Mouse (Mus musculus): ENCODE data around the gene Eps8. TPM values are rescaled to one million over a fixed set of nuclear protein-coding genes. Genes with fewer than 3 reads are reported as not detected.
"Not testable (repeated sequence)": the region's sequence is repeated elsewhere in the genome, so short reads cannot be mapped to it uniquely, and the experiment has no call there.

Eps8 gene
- total RNA-seq, 2 experiments from 2014 or later, result 3.0 to 4.2 TPM

- no peak for ATAC-seq (replicated peaks; ENCODE audit: low FRiP score, poor library complexity, severe bottlenecking)
These were observed 158.1 kb downstream of the Eps8 start for GRCm38 (mm10) chr6:137496562-137496961.

DNA sequence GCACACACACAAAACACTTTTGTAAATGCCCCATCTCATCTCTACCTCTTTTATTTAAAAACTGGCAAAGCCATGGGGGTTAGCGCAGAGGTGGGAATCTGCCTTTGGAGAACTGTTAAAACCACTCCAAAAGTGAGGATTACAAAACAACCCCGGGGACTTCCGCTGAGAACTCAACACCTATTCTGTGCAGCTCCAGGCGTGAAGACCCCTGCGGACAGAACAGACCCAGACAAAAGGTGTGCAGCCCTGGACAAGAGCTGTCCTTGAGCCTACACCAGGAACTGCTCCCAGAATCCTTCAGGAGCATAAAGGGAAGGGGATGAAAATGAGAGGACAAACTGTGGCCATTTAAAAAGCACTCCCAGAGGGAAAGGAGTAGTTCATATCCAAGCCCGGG is 159.4 kb downstream of the Eps8 start:
- ATAC-seq (replicated peaks; ENCODE audit: low FRiP score, poor library complexity, severe bottlenecking), result no peak

- ATAC-seq (replicated peaks; ENCODE audit: low FRiP score, poor library complexity, severe bottlenecking), result no peak
These were observed 159.9 kb downstream of the Eps8 start for GRCm38 (mm10) chr6:137494801-137495200.

DNA sequence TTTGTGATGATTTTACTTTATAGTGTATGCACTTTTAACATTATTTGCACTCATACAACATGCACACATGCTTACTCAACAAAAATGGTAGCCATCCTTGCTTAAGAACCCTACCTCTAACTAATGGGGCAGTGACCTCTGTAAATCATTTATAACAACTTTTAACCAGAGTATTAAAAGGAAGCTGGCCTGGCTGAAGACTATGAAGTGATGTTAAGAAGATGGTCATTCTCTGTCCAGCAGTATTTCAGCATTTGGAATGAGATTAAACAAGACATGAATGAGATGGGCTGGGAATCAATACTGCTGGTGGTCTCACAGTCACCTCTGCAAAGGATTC is 160.6 kb downstream of the Eps8 start:
- ATAC-seq (replicated peaks; ENCODE audit: low FRiP score, poor library complexity, severe bottlenecking), result no peak

DNA sequence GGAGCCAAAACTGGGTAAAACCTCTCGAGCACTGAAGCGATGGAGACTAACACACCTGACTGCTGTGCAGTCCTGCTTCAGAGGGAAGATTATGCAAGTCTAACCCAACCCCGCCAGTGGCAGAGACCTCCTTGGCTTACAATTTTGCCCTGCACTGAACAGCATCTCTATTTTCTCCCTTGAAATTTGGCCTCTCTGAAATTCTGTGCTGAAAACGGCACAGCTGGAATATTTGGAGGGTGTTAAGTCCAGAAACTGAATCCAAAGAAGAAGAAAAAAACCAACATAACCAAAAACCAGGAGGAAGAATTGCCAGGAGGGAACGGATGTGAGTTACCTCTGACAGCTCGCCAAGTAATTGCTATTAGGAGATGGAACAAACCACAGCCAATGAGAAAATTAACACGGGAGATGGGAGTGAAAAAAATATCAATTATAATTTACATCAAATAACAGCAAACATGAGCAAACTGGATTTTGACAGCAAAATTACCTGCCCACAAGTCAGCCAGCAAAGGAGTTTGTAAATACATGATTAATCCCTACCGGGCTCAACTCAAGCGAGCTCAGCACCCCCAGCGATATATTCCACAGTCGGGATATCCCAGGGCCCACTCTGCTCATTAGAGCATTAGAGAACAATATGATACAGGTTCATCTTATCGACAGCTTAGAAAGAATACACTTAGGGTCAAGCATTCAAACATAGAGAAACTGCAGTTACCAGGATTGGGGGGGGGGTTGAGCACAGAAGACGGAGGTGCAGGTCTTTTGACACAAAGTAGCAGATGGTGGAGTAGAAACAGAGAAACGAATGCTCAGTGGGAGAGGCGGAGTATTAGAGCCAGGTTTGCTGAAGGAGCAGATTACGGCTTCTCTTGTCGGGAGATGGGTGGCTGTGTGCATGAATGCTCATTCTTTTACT is 161.2 kb downstream of the Eps8 start:
- no peak for ATAC-seq (replicated peaks; ENCODE audit: low FRiP score, poor library complexity, severe bottlenecking)

GRCm38 (mm10) chr6:137492582-137492981 is 162.1 kb downstream of the Eps8 start:
- no peak for ATAC-seq (replicated peaks; ENCODE audit: low FRiP score, poor library complexity, severe bottlenecking)

- ATAC-seq (replicated peaks; ENCODE audit: low FRiP score, poor library complexity, severe bottlenecking), result no peak
These were observed 163.0 kb downstream of the Eps8 start for GRCm38 (mm10) chr6:137491659-137492058.

DNA sequence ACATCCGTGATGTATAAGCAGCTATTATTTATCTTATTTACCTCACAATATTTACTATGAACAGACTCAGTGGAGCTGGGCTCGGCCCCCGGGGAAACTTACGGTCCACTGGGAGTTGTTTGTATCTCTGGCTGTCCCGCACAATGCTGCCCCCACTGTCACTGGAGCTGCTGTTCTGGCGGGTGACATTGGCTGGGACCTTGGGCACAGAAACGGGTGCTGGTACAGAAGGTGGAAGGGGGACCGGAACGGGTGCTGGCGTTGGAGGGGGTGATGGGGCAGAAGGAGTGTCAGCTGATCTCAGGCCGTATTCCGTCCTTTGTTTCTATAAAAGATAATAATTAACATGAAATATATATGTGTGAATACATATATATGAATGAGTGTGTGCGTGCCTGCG is 164.6 kb downstream of the Eps8 start:
- ATAC-seq (replicated peaks; ENCODE audit: low FRiP score, poor library complexity, severe bottlenecking), result no peak

DNA sequence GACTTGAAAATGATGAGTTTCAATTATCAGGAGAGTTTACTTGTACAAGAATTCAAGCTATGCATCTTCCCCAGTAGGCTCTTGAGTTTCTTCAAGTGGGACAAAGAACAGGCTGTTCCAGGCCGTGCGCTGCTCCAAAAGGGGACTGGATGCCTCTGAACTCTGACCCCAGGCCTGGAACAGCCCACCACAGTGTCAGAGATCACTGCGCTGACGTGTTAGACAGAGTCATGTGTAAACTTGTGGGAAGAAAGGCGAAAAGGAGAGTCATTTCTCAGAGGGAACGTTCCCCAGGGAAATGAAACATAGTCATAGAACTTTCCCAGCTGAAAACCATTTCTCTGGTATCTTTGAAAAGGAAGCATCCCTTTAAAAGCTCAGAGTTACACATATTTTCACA is 167.2 kb downstream of the Eps8 start:
- no peak for ATAC-seq (replicated peaks; ENCODE audit: low FRiP score, poor library complexity, severe bottlenecking)

GRCm38 (mm10) chr6:137482891-137483290 is 171.8 kb downstream of the Eps8 start:
- ATAC-seq (replicated peaks; ENCODE audit: low FRiP score, poor library complexity, severe bottlenecking), result no peak

DNA sequence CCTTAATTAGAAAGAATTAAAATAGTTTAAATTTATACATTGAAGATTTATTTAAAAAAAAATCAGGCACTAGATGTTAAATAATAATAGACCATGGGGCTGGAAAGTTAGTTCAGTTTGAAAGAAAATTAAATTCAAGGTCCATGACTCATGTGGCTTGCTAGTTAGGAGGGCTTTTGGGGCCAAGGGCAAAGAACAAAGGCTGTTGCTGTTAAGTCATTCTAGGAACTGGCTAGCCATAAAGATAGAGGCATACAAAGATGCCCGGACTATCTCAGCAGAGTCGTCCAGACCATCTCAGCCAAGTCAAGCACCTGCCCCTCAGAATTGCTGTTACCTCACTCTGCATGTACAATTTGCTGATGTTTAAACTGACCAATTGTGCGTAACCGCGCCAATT is 179.0 kb downstream of the Eps8 start:
- ATAC-seq (replicated peaks; ENCODE audit: low FRiP score, poor library complexity, severe bottlenecking), result not testable (repeated sequence)

GRCm38 (mm10) chr6:137473433-137473832 is 181.2 kb downstream of the Eps8 start:
- ATAC-seq (replicated peaks; ENCODE audit: low FRiP score, poor library complexity, severe bottlenecking), result no peak

DNA sequence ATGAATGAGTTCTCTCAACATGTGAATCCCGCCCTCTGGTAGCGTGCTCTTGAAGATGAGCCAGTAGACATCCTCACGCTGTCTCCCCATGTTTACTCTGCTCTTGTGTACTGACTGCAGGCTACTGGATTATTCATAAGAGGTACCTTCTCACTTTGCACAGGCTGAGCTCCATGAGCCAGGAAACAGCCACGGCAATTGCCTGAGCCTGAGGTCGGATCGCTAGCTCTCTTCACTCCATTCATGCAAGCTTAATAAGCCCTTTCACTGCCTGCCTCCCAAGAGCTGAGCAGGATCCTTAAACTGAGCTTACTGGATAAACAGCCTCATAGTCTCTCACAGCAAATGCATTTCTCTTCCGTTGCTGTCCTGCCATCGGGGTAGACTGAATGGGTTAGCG is 182.5 kb downstream of the Eps8 start:
- ATAC-seq (replicated peaks; ENCODE audit: low FRiP score, poor library complexity, severe bottlenecking), result no peak

GRCm38 (mm10) chr6:137470901-137471598 is 183.6 kb downstream of the Eps8 start:
- no peak for ATAC-seq (replicated peaks; ENCODE audit: low FRiP score, poor library complexity, severe bottlenecking)

- no peak for ATAC-seq (replicated peaks; ENCODE audit: low FRiP score, poor library complexity, severe bottlenecking)
These were observed 185.1 kb downstream of the Eps8 start for GRCm38 (mm10) chr6:137469541-137469940.

DNA sequence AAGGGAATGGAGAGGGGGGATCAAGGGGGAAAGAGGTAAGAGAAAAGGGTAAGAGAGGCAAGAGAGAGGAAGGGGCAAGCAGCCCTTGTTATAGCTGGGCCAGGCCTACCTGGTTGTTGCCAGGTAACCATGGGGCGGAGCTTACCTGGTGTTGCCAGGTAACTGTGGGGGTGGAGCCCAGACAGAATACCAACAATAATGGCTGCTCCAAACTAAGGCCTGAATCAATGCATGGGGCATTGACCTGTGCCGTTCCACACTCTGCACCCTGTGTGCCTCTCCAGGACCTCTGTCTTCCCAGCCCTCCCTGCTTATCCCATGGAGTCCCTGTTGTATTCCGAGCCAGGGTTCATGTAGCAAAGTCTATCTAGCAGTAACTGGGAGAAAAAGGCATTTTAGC is 187.0 kb downstream of the Eps8 start:
- ATAC-seq (replicated peaks; ENCODE audit: low FRiP score, poor library complexity, severe bottlenecking), result no peak

DNA sequence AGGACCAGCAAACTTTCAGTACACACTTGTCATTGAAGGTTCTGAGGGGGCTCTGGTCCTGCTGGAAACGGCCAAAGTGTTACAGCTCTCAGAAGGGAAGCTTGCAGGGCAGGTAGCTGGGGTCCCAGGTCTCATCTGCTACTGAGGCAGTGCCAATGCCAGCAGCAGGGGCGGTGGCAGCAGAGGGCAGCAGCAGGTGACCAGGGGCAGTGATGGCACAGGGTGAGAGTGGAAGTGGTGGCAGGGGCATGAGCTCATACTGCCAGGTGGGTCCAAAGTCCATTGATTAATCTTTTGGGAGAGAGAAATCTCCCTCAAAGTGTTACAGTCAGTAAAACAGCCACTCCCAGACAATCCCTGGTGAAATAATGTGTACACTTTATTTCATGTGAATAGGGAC is 188.4 kb downstream of the Eps8 start:
- no peak for ATAC-seq (replicated peaks; ENCODE audit: low FRiP score, poor library complexity, severe bottlenecking)

GRCm38 (mm10) chr6:137465253-137465652 is 189.4 kb downstream of the Eps8 start:
- ATAC-seq (replicated peaks; ENCODE audit: low FRiP score, poor library complexity, severe bottlenecking), result no peak

GRCm38 (mm10) chr6:137463771-137464170 is 190.9 kb downstream of the Eps8 start:
- no peak for ATAC-seq (replicated peaks; ENCODE audit: low FRiP score, poor library complexity, severe bottlenecking)

DNA sequence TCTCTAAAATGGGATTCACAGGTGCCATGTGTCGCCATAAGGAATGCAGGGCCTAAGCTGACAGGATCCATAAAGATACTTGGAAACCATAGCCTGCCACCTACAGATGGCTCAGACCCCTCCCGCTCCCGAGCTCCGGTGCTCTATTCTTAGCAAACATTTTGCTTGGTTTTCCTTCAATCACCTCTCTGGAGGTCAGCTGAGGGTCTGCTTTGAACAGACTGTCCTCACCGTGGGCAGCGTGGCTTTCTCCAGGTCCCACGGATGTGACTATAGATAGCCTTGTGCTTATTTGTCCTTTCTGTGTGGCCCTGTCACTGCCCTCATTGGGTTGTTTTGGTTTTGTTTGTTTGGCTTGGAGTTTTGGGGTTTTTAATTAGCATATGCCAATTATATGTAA is 196.5 kb downstream of the Eps8 start:
- no peak for ATAC-seq (replicated peaks; ENCODE audit: low FRiP score, poor library complexity, severe bottlenecking)

DNA sequence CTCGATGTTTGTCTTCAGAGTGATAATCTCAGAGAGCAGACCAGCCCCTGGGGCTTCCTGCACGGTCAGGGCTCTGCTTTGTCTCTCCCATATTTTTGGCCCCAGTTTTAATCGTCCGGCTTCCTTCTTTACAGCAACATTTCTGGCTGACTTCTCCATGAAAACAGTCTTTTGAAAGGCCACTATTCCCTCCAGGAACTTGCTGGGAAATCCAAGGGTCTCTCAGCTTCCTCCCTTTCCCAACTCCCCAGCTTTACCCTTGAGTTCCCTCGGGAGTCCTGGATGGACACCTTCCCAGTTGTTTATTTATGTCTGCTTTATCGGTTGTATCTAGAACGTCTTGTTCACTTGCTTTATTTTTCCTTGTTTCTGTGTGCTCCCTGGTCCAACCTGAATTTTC is 197.5 kb downstream of the Eps8 start:
- ATAC-seq (replicated peaks; ENCODE audit: low FRiP score, poor library complexity, severe bottlenecking), result no peak

Measured in erythroid progenitor cell, adult 5-6 weeks (primary cell).